Mouse (Mus musculus): ENCODE data around the gene Rpl22l1. TPM values are rescaled to one million over a fixed set of nuclear protein-coding genes. Genes with fewer than 3 reads are reported as not detected.
"Not testable (repeated sequence)": the region's sequence is repeated elsewhere in the genome, so short reads cannot be mapped to it uniquely, and the experiment has no call there.

Rpl22l1 gene
- total RNA-seq (2014; fragmentation: Nextera tagmentation) (1,229 and 1,599 TPM in 2 replicates), total RNA-seq (2017) (165 and 196 TPM in 2 replicates)

DNA sequence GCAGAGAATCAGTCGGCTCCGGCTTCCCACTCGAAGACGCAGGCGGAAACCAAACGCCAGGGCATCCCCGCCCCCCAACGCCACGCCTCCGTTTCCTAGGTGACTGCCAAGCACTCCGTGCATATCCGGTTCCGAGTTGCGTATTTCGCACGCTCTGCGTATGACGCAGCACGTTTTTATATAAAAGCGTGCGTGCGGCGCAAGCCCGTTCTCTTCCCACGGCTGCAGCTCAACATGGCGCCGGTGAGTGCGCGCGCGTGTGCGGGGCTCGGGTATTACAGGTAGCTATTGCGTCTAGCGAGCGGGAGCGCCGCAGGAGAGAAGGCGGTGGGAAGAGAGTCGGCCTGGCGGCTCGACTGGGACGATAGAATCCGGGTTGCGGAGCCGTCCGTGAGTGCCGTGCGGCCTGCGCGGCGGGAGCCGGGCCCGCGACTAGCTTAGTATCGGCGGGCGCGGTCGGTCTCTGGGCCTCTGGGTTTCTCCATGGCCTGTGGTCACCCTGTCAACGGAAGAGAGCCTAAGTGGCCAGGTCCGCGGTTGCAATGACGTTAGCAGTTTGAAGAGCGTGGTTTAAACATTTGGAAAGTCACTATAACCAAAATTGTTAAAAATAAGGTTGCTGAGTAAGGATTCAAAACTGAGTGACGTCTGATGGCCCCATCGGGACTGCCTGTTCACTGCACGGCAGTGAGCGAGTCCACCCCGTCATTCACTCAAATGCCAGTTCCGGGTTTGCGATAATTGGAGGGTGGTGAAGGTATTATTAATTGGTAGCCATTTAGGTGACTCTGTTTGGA, at the start of gene Rpl22l1:
TSS of gene Rpl22l1 (plus strand) at position 136 of the 797 bp plus-strand sequence.
- ATAC-seq (replicated peaks; ENCODE audit: poor library complexity, severe bottlenecking), result peak; percentile 94

DNA sequence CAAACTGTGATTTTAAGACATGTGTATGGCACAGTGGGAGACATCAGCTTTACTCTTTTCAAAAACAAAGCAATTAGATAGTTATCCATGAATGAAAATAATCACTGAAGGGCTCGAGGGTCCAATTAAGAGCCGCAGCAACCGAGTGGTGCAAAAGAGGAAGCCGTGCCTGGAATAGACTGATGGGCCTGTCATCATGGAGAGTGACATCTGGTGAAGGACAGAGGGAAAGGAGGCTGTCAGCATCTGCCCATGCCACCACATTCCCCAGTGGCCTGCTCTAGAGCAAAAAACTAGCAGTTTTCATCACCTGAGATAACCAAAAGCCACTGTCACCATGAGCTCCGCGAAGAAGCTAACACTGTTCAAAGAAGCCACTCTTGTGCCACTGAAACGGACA, 49.8 kb upstream of the Rpl22l1 start:
- ATAC-seq (replicated peaks; ENCODE audit: poor library complexity, severe bottlenecking), result no peak

GRCm38 (mm10) chr3:28761225-28761789, 43.9 kb upstream of the Rpl22l1 start:
- no peak for ATAC-seq (replicated peaks; ENCODE audit: poor library complexity, severe bottlenecking)

DNA sequence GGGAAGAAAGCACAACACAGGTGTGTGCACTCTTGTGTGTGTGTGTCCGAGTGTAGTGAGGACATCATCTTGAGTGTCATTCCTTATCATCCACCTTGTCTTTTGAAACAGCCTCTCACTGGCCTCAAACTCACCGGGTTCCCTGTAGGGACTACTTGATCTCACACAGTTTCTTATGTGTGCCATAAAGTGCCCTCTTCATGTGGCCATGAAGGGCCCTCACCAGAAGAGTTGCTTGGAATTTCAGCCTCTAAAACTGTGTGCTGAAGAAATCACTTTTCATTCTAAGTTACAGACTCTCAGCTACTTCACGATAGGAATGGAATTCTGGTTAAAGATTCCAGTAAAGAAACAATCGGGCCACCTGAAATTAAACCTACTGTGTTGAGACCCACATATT, 38.3 kb upstream of the Rpl22l1 start:
- no peak for ATAC-seq (replicated peaks; ENCODE audit: poor library complexity, severe bottlenecking)

DNA sequence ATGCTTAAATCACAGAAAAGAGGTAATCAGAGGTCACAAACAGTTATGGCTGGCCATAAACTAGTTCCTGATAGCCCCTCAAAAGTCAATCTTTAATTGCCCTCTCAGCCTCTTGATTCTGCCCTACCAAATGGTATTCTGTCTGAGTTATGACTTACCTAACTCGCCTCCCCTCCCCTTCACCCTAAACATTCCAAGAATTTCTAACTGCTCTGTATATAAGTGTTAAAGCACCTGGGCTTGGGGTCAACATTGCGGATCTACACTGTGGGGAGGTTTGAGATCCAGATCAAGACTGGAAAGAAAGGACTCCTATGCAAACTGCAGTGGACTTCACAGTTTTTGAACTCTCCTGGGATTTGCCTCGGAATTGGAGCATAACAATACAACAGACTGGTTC, 37.0 kb upstream of the Rpl22l1 start:
- no peak for ATAC-seq (replicated peaks; ENCODE audit: poor library complexity, severe bottlenecking)

DNA sequence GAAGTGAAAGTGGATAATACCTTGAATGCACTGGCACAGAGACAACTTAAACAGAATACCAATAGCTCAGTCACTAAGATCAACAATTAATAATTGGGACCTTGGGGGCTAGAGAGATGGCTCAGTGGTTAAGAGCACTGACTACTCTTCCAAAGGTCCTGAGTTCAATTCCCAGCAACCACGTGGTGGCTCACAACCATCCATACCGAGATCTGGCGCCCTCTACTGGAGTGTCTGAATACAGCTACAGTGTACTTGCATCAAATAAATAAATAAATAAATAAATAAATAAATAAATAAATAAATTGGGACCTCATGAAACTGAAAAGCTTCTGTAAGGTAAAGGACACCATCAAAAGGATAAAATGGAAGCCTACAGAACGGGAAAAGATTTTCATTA, 32.3 kb upstream of the Rpl22l1 start:
- ATAC-seq (replicated peaks; ENCODE audit: poor library complexity, severe bottlenecking), result not testable (repeated sequence)

DNA sequence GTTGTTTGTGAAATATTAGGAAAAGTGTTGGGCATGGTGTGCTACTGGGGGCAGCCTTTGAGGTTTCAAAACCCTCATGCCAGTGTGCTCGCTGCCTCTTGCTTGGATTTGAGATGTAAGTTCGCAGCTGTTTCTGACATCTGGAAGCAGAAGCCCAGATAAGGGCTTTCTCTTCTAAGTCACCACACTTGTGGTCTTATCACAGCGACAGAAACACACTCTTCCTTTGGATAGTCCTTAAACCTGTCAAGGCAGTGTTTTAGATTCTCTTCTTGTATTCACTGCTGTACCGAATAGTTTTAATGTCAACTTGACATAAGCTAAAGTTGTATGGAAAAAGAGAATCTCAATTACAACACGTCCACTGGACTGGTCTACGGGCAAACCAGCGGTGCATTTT, 29.9 kb upstream of the Rpl22l1 start:
- ATAC-seq (replicated peaks; ENCODE audit: poor library complexity, severe bottlenecking), result no peak

DNA sequence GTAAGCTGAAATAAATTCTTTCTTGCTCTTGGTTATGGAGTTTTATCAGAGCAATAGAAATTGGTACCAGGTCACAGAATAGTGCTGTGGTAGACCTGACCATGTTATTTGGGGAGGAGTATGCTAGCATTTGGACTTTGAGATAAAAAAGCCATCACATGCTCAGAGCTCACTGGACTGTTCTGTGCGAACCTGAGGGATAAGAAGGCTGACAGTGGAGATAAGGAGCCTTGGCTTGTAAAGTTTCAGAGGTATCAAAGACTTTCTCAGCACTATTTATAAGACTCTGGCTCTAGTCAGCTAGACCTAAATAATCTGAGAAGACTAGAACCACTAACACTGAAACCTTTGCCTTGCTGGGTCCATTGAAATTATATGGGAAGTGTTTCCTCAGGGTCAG, 29.3 kb upstream of the Rpl22l1 start:
- ATAC-seq (replicated peaks; ENCODE audit: poor library complexity, severe bottlenecking), result no peak

DNA sequence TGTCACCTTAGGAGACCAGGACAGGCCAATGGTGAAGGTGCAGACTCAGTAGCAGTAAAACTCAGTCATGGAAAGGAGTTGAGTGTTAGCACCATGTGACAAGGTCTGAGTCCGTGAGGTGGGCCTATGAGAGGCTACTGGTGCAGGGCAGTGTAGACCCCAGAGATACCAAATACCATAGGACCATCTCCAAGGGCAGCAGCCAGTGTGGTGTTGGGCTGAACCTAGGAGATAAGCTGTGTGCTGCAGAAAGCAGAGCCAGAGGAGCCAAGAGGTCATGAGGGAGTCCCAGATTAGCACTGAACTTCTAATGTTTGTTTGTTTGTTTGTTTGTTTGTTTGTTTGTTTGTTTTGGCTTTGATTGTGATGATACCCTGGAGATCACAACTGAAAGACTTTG, 28.7 kb upstream of the Rpl22l1 start:
- ATAC-seq (replicated peaks; ENCODE audit: poor library complexity, severe bottlenecking), result no peak

DNA sequence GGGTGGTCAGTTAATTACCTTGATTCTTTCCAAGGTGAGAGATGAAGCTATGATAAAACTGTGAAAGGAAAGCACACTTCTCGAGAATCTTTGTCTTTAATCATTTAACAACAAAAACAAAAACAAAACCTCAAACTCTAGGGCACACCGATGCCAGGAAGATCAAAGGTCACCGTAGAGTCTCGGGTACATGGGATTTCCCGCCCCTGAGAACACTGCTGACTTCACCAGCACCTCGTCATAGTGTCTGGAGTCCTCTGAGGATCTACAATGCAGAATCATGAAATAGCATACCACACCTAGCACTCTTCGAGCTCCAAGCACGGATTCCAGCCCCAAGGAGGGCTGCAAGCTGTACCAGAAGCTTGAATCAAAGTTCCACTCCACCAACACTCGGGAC, 24.7 kb upstream of the Rpl22l1 start:
- ATAC-seq (replicated peaks; ENCODE audit: poor library complexity, severe bottlenecking), result no peak; the same call in 1 of the 2 replicates

DNA sequence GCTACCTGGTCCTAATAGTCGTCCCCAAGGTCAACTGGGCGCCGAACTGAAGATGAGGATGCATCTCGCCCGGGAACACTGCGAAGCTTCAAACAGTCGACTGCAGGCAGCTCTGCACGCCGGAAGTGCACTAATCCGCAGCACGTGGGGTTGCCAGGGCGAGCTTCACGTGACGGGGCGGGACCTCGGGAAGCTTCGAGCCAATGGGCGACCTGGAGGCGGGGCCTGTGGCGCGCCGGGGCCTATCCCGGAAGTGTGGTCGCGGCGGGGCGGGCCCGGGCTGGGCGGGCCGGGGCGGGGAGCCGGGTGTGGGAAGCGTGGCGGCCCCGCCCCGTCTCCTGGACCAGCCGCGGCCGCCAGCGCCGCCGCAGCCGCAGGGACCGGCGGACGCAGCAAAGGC, 24.2 kb upstream of the Rpl22l1 start, which contains the start of gene Eif5a2:
TSS of gene Eif5a2 (plus strand) at position 283 of the 400 bp plus-strand sequence.
- peak; percentile 98 for ATAC-seq (replicated peaks; ENCODE audit: poor library complexity, severe bottlenecking)

DNA sequence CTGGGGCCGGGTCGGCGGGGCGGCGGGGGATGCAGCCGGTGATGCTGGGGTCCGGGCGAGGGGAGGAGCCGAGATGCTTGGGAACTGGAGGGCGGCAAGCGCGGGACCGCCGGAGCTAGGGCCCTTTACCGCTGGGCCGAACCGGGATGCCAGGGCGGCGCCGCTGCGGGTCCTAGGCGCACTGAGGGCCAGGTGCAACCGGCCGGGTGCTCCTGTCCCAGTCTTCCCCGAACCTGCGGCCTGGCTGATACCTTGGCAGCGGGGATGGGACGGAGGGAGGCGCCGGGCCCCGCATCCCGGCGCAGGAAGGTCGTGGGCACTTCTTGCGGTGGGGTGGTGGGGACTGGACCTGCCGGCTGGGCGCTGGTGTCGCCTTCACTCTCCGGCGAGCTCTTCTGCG, 23.8 kb upstream of the Rpl22l1 start:
- peak; percentile 8; the same call in 1 of the 2 replicates for ATAC-seq (replicated peaks; ENCODE audit: poor library complexity, severe bottlenecking)

- no peak for ATAC-seq (replicated peaks; ENCODE audit: poor library complexity, severe bottlenecking)
These were observed 23.4 kb upstream of the Rpl22l1 start for GRCm38 (mm10) chr3:28781848-28782247.

GRCm38 (mm10) chr3:28784176-28784575, 21.1 kb upstream of the Rpl22l1 start:
- no peak for ATAC-seq (replicated peaks; ENCODE audit: poor library complexity, severe bottlenecking)

DNA sequence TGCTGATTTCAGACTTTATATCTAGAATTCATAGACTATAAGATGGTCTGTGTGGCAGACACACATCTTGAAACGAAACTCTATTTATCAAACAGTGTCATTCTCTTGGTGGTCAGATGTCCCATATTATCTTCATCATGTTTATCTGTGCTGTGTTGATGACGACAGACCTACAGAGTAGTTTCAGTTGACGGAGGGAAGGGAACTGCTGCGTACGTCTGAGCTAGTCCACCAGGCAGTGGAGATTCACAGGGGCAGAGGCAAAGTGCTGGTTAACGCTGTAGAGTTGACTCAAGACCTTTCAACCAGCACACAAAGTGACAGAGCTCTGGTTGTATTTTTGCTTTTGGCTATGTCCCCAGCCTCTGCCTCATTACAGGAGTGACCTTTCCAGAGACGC, 10.4 kb upstream of the Rpl22l1 start:
- no peak for ATAC-seq (replicated peaks; ENCODE audit: poor library complexity, severe bottlenecking)

DNA sequence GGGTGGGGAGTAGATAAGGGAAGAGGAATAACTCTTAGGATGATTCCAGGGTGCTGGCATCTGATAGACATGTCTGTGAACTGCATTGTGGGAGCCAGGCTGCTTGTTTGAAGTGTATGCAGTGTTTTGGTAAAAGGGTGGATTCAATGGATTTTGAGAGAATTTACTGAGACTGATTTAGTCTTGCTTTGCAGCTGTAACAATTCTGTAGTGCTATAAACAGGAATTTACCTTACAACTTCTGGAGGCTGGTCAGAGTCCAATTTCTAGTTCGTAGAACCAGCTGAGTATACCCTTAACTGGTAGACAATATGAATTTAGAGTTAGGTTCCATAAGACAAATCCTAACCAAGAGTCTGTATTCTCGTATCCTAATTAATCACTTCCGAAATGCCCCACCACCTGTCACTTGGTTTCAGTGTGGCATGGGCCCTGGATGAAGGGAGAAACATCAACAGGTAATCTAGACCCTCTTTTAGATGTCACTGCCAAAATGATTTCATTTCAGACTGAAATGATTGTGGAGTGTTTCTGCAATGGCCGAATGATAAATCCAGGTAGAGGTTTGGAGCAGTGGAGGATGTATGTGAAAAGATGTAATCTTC, 2.9 kb downstream of the Rpl22l1 start:
- no peak for ATAC-seq (replicated peaks; ENCODE audit: poor library complexity, severe bottlenecking)

- no peak for ATAC-seq (replicated peaks; ENCODE audit: poor library complexity, severe bottlenecking)
These were observed 6.2 kb downstream of the Rpl22l1 start for GRCm38 (mm10) chr3:28811441-28811840.

- ATAC-seq (replicated peaks; ENCODE audit: poor library complexity, severe bottlenecking), result peak; percentile 86
These were observed 9.1 kb downstream of the Rpl22l1 start for GRCm38 (mm10) chr3:28814361-28814760.

GRCm38 (mm10) chr3:28816010-28816540, 10.8 kb downstream of the Rpl22l1 start:
- ATAC-seq (replicated peaks; ENCODE audit: poor library complexity, severe bottlenecking), result no peak

GRCm38 (mm10) chr3:28826272-28826671, 21.0 kb downstream of the Rpl22l1 start:
- ATAC-seq (replicated peaks; ENCODE audit: poor library complexity, severe bottlenecking), result no peak

DNA sequence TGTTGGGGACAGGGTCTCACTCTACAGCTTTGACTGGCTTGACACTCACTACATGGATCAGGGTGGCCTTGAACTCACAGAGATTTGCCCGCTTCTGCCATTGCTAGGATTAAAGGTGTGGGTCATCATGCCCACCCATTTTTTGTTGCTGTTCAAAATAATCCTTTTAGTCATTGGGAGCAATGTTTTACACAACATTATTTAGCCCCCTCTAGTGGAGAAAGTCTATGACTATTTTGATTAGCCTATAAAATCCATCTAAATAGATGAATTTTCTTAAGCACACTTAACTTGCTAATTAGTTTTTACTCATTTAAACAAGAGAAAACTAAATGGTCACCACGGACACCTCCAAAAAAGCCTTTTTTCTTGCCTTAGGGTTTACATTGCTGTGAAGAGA, 22.4 kb downstream of the Rpl22l1 start:
- ATAC-seq (replicated peaks; ENCODE audit: poor library complexity, severe bottlenecking), result no peak

All from granulocyte monocyte progenitor cell, adult 5-6 weeks (primary cell).